Mouse (Mus musculus) 3T3-L1 (cell line): ENCODE measurements around the gene Abcf1.

ENCODE experiments used
- DNase-seq: peaks from one replicate; pipeline ENCODE4 v3.0.0-alpha.2; 2015; ENCODE audit warnings: low read depth, low spot score

Abcf1 gene

GRCm38 (mm10) chr17:35920384-35920783, 49.2 kb downstream of the Abcf1 start:
- peak; percentile 26 for DNase-seq

GRCm38 (mm10) chr17:35919864-35920301, 49.7 kb downstream of the Abcf1 start:
- DNase-seq: peak; percentile 34

- DNase-seq: peak; percentile 99
Measured at GRCm38 (mm10) chr17:35919060-35919715, 50.4 kb downstream of the Abcf1 start.

GRCm38 (mm10) chr17:35918276-35919059, 51.1 kb downstream of the Abcf1 start:
- peak; percentile 79 for DNase-seq

- peak; percentile 57 for DNase-seq
Measured at GRCm38 (mm10) chr17:35917463-35918251, 51.9 kb downstream of the Abcf1 start.

- no peak for DNase-seq
Measured at GRCm38 (mm10) chr17:35917143-35917462, 52.5 kb downstream of the Abcf1 start.

GRCm38 (mm10) chr17:35916297-35917142, 53.0 kb downstream of the Abcf1 start, which contains the start of the genes Mrps18b and Ppp1r10:
TSS of gene Mrps18b (minus strand) at chr17:35916389.
TSS of gene Ppp1r10 (plus strand) at chr17:35916434.
- DNase-seq: peak; percentile 99

GRCm38 (mm10) chr17:35915538-35916296, 53.8 kb downstream of the Abcf1 start:
- peak; percentile 47 for DNase-seq

GRCm38 (mm10) chr17:35914975-35915374, 54.6 kb downstream of the Abcf1 start:
- peak; percentile 56 for DNase-seq

GRCm38 (mm10) chr17:35909919-35910369, 59.6 kb downstream of the Abcf1 start, which contains the start of gene Atat1:
TSS of gene Atat1 (minus strand) at chr17:35910075.
- peak; percentile 98 for DNase-seq

GRCm38 (mm10) chr17:35909186-35909918, 60.2 kb downstream of the Abcf1 start:
- DNase-seq: no peak

GRCm38 (mm10) chr17:35907609-35908008, 62.0 kb downstream of the Abcf1 start:
- DNase-seq: peak; percentile 68
